Mouse (Mus musculus): ENCODE results near the gene Cnih3. TPM values are rescaled to one million over a fixed set of nuclear protein-coding genes. Genes with fewer than 3 reads are reported as not detected.

The Cnih3 gene
- total RNA-seq (2023), result not detected in 2 replicates

DNA sequence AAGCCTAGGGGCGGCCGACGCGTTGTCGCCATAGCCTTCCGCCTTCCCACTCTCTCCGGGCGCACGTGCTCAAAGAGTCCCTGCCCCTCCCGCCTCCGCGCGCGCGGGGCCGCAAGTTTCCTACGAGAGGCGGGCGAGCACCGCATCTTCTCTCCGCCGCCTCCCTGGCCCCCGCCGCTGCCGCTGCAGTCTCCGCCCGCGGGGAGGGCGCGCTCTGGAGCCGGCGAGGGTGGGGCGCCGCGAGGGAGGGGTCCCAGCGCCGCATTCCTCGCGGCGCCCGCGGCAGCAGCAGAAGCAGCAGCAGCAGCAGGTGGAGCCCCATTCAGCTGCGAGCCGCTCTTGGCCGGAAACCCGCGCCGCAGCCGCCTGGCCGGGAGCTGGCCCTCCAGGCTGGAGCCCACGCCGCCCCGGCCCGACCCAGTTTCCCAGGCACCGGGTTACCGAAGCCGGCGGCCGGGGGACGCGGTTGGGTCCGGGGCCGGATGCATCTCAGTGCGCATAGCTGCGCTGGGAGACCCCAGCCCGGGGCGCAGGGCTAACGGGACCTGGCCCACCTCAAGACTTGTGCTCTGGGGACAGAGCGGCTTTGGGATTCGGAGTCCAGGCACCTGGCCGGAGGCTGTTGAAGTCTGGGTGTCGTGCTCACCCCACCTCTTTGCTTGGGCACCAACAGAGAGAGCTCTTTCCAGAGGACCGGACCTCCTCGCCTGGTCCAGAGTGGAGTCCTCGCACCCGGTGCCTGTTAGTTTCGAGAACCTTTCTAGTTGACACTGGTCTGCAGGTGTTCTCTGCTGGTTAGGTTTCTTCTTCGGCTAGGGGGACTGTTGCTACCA, at the start of gene Cnih3:
Gene Cnih3, plus strand, starts transcription at position 262 of the 833 bp plus-strand sequence.

Other genes with a start within 250 kb of the Cnih3 start
- gene Nvl, start 208.4 kb upstream of the Cnih3 start, total RNA-seq (2023), result 6.7 and 9.4 TPM in 2 replicates
- gene Cnih4, start 207.9 kb upstream of the Cnih3 start, total RNA-seq (2023), result 28.2 and 41.0 TPM in 2 replicates
- 246 and 312 TPM in 2 replicates for gene Wdr26, start 140.6 kb upstream of the Cnih3 start, total RNA-seq (2023)
- gene Ccdc121, start 158.8 kb downstream of the Cnih3 start, total RNA-seq (2023), result not detected in 2 replicates
- not detected in 2 replicates for gene Dnah14, start 223.9 kb downstream of the Cnih3 start, total RNA-seq (2023)

All from neutrophil, adult 65 days (primary cell).